Mouse (Mus musculus) right cerebral cortex, postnatal 36 days (tissue): Measurements from ENCODE around the gene Zfp810.

Experiments
- DNase-seq, 2 experiments: peaks; one replicate each; pipeline ENCODE4 v3.0.0; 2022; ENCODE audit warnings: low spot score in 2 of 2, mixed read lengths in 1 of 2

Zfp810 gene

DNA sequence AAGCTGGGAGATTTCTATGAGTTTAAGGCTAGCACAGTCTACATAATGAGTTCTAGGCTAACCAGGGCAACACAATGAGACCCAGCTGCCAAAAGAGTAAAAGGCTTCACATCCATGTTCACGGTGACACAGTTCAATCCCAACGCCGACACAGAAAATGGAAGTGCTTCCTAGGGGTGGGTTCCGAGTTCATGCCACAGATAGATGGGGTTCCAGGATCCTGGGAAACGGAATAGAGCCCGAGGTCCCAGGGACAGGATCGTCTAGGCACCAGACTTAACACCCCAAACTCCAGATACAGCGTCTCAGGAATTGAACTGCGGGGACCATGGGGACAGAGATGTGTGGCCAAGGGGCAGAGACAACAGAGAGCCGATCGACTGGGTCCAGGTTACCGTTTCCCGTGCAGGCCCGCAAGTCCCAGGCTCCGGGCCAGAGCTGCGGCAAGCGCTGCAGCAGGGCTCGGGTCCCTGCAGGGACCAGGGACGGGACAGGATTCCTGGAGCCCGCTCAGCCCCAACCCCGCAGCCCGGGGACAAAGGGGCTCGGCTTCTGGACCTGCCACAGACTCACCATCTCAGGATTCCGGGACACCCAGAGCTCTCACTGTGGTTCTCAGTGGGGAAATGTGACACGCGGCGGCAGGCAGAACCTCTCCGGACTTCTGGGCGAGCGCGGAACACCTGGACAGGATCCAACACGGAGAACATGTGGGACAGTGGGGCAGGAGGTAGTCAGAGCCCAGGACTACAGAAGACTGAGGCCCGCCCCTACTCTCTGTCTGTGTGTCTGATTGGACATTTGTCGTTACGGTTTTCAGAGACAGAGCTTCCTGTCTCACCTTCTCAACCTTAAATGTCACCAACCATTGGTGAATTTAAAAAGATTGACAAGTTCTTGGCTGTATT, 48.0 kb downstream of the Zfp810 start, which contains the start of gene Zfp599:
Gene Zfp599, minus strand, starts transcription at position 712 of the 908 bp plus-strand sequence.
- DNase-seq: peak; percentile 56 to 68

DNA sequence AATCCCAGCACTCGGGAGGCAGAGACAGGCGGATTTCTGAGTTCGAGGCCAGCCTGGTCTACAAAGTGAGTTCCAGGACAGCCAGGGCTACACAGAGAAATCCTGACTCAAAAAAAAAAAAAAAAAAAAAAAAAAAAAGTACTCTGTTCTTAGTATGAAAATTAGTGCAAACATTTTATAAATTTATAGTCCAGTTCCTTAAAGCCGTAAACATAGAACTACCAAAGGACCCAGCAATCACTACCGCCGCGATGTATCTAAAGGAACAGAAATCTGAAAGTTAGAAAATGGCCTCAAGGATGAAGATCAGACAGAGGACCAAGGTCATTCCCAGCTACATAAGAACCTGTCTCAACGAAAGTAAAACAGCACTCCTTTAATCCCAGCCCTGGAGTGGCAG, 48.7 kb downstream of the Zfp810 start:
- no peak for DNase-seq

DNA sequence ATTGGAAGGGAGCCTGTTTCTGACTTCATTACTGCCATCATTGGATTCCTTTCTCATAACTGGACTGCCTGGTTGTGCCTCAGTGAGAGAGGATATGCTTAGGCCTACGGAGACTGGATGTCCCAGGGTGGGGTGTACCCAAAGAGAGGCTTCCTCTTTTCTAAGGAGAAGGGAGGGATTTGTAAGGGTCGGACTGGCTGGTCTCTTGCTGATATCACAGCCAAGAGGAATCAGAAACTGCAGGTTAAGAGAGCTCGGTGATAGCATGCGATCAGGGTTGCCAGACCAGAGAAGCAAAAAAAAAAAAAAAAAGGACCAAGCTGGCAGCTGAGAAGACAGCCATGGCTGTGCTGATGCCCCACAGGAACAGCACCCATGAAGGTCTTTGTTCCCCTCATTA, 50.9 kb downstream of the Zfp810 start:
- no peak for DNase-seq

DNA sequence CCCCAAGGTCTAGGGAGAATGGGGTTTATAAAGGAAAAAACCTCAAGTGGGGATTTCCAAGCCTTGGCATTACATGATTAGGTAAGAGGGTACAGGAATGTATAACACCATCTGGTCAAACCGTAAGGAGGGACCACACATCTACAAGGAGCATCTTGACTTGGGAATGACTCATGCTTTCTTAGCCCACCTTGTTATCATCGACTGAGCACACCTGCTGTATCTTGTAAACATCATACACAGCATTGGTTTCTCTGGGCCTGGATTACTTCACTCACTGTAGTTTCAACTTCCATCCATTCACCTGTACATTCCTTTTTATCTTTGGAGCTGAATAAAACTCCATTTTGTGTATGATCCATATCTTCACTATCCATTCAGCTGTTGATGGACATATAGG, 63.2 kb downstream of the Zfp810 start:
- DNase-seq: no peak

DNA sequence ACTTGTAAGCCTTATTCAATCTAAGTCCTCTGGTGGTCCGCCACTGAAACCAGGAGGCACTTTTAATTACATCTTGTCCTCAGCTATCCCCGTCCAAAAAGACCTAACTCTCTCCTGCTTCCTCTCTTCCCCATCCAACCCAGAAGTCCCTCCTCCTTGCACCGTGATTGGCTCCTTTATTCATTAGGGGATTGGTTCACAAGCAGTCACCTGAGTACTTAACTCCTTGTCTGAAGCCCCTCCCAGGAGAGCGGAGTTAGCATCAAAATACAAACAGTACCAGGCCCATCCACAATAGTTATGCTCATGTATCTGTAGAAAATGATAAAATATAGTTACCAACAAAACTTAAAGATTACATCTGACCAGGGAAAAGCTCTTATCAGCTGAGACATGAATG, 67.4 kb downstream of the Zfp810 start:
- DNase-seq: no peak

DNA sequence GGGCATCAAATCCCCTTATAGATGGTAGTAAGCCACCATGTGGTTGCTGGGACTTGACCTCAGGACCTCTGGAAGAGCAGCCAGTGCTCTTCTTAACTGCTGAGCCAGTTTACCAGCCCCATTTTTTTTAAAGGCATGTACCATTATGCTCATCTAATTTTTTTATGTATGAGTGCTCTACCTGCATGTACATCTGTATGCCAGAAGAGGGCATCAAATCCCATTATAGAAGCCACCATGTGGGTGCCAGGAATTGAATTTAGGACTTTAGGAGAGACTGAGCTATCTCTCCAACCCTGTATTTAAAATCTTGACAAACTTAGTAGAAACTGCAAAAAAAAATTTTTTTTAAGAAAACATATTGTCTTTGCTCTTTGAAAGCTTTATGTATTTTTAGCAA, 76.9 kb downstream of the Zfp810 start:
- DNase-seq: no peak

DNA sequence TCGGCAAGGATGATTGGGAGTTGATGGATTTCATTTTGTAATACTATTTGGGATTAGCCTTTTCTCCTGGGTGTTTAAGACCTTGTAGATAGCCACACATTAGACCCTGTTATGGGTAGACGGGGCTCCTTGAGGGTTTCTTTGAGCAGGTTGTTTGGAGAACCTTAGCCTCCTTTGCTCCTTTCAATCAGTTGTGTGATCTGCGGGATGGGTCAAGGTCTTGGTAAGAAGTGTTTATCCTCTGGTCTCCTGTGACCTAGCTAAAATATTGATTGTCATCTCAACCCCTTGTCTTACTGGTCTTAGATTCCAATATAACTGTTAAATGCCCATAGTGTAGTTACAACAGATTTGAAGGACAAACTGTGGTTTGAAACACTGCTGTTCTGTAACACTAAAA, 77.4 kb downstream of the Zfp810 start:
- DNase-seq: no peak

DNA sequence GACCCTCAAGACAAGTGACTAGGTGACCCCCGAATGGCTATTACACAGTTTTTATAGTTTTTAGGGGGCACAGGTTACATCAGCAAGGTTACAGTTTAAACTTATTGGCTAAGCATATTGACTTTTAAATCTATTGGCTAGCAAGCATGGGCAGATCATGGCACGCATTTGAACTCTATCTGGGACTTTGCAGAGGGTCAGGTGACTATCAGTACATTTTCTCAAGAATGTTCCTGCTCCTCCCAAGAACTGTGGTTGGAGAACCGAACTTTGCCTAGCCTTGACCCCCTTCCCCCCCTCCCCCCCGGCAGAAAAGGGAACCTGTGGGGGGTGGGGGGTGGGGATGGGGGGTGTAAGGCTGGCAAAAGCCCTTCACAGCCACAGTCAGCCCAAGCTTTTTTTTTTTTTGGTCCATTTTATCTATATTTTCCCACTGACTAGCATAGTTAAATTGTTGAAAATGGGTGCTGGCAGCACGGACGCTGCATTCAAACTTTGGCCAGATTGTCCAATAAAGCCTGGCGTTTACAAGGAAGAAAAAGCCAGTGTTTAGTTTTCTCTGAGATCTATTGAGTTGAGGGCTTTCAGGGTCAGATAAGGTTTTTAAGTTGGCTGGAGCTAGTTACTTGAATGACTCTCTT, 77.9 kb downstream of the Zfp810 start:
- DNase-seq: no peak

DNA sequence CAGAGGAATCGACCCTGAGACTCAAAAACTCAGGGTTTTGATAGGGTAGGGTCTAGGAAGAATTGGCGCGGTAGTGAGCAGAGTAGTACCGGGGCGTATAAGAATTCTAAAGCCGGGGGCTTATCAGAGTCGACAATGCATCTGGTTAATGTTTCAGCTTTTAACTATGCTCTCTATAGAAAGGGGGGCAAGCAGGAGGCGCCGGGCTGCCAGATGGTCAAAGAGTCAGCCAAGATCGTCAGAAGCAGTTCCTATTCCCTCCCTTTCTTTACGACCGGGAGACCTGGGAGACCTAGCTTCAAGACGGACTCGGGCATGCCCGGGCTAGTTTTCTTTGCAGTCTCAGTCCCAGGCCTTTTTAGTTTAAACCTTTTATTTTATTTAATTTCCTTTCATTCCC, 80.6 kb downstream of the Zfp810 start:
- DNase-seq: no peak
